Mouse (Mus musculus) forebrain, postnatal 0 days (tissue): ENCODE measurements around the gene Azin2. TPM values are rescaled to one million over a fixed set of nuclear protein-coding genes. Genes with fewer than 3 reads are reported as not detected.

Source experiments
- ATAC-seq: fragments of 200-750 bp; cut with Nextera tagmentation; 2 replicates; pipeline ENCODE4 v1.8.0; 2017; ENCODE audit warnings: mild to moderate bottlenecking, moderate library complexity
- DNase-seq: peaks from one replicate; pipeline ENCODE4 v3.0.0-alpha.2; 2015
- H3K27ac ChIP-seq: fragments of 300-500 bp; sonication (generic); 2 replicates; pipeline ENCODE4 v1.5.1; 2014; ENCODE audit warnings: low read depth, mild to moderate bottlenecking, antibody characterized with exemption, low read length, moderate library complexity, mixed read lengths
- H3K27me3 ChIP-seq: fragments of 300-500 bp; sonication (generic); 2 replicates; pipeline ENCODE4 v1.6.1; 2014; ENCODE audit warnings: mild to moderate bottlenecking, low read length, mixed read lengths; ENCODE audit not compliant: insufficient read depth
- H3K36me3 ChIP-seq: fragments of 300-500 bp; sonication (generic); 2 replicates; pipeline ENCODE4 v1.6.1; 2014; ENCODE audit warnings: mild to moderate bottlenecking, moderate library complexity; ENCODE audit not compliant: insufficient read depth
- H3K4me1 ChIP-seq: fragments of 300-500 bp; sonication (generic); 2 replicates; pipeline ENCODE4 v1.6.1; 2014; ENCODE audit warnings: antibody characterized with exemption; ENCODE audit not compliant: insufficient read depth
- H3K4me2 ChIP-seq: fragments of 300-500 bp; sonication (generic); 2 replicates; pipeline ENCODE4 v1.6.1; 2014; ENCODE audit warnings: low read depth, mild to moderate bottlenecking, moderate library complexity
- H3K4me3 ChIP-seq: fragments of 300-500 bp; sonication (generic); 2 replicates; pipeline ENCODE4 v1.5.1; 2014; ENCODE audit warnings: low read depth, low read length, mixed read lengths
- H3K9ac ChIP-seq: fragments of 300-500 bp; sonication (generic); 2 replicates; pipeline ENCODE4 v1.6.1; 2014; ENCODE audit warnings: mild to moderate bottlenecking
- H3K9me3 ChIP-seq: fragments of 300-500 bp; sonication (generic); 2 replicates; pipeline ENCODE4 v1.6.1; 2016; ENCODE audit warnings: low read length
- CTCF ChIP-seq: sonication (generic); IDR thresholded peaks from 2 replicates; pipeline ENCODE4 v1.5.1; 2016; ENCODE audit warnings: antibody characterized with exemption, control low read depth, low read depth
- WGBS: fragments of 180-500 bp; shearing (Covaris S2); extraction: QIAGEN DNeasy Blood & Tissue Kit; methylation state at CpG from one replicate; pipeline ENCODE4 v1.1.7; 2014; 5-methylcytosine and 5-hydroxymethylcytosine counted together
- polyA plus RNA-seq: library from polyadenylated mRNA; unstranded; fragments of >200 nt; fragmentation: Nextera tagmentation; extraction: Ambion mirVana; gene quantifications from 2 replicates; pipeline ENCODE4 v1.2.1, GENCODE M21; 2015
- total RNA-seq: library from RNA; depleted of rRNA; stranded (reverse); fragments of >200 nt; gene quantifications from 2 replicates; pipeline ENCODE4 v1.2.3, GENCODE M21; 2014

The Azin2 gene
- total and polyA plus RNA-seq, 2 experiments from 2014 or later: 18.0 to 23.4 TPM

- TF ChIP-seq CTCF: no peak
- no peak overlapping the region for H3K9ac ChIP-seq
- no peak overlapping the region for H3K4me2 ChIP-seq
- no peaks in the 10 kb centered on the region for H3K9me3 ChIP-seq
- 87% methylated on average over 12 of the region's 12 CpGs for WGBS
- H3K27ac ChIP-seq: no peak overlapping the region
- H3K36me3 ChIP-seq: peaks cover 6% of the 10 kb centered on the region; the same call in 1 of the 2 replicates
- no peak for ATAC-seq
- no peak overlapping the region for H3K4me3 ChIP-seq
- no peaks in the 10 kb centered on the region for H3K27me3 ChIP-seq
- peaks cover 14% of the 10 kb centered on the region for H3K4me1 ChIP-seq
- no peak for DNase-seq
These were observed 72.3 kb downstream of the Azin2 start for GRCm38 (mm10) chr4:128889752-128890630.

- no peak for TF ChIP-seq CTCF
- Histone ChIP-seq H3K9ac (no peak overlapping the region), H3K27me3 (no peaks in the 10 kb centered on the region), H3K27ac (no peak overlapping the region), H3K4me3 (no peak overlapping the region), H3K4me2 (no peak overlapping the region), H3K36me3 (peaks cover 6% of the 10 kb centered on the region; the same call in 1 of the 2 replicates), H3K9me3 (no peaks in the 10 kb centered on the region), H3K4me1 (peaks cover 14% of the 10 kb centered on the region)
- WGBS: 85% methylated on average over 6 of the region's 6 CpGs
- ATAC-seq (no peak), DNase-seq (no peak)
These were observed 73.7 kb downstream of the Azin2 start for GRCm38 (mm10) chr4:128888436-128888990.

DNA sequence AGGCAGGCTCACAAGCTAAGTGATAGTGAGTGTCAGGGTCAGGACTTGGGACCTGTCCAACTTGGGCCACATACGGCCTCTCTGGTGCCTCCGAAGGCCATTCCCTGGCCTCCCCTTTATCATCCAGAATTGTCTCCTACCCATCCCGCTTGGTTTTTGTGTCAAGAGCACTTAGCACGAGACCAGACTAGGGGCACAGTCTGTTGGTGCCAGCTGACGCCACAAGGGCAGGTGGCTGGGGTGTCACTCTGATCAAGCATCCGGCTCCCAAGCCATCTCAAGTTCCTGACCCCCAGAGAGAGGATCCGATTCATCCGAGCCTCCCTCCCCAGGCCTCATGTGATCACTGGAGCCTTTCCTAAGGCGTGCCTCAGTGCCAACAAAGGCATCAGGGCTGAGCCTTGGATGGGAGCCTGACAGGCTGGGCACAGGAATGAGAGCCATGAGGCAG, 74.6 kb downstream of the Azin2 start:
- ATAC-seq (peak; percentile 18), DNase-seq (peak; percentile 70)
- no peaks in the 10 kb centered on the region for H3K9me3 ChIP-seq
- TF ChIP-seq CTCF: no peak
- H3K4me2 ChIP-seq: no peak overlapping the region
- no peak overlapping the region for H3K27ac ChIP-seq
- H3K27me3 ChIP-seq: no peaks in the 10 kb centered on the region
- peaks cover 14% of the 10 kb centered on the region for H3K4me1 ChIP-seq
- H3K4me3 ChIP-seq: no peak overlapping the region
- peaks cover 6% of the 10 kb centered on the region; the same call in 1 of the 2 replicates for H3K36me3 ChIP-seq
- H3K9ac ChIP-seq: 0 out of 2 replicates have a peak overlapping the region, but pooled peaks have one; percentile 18
- WGBS: 31% methylated on average over 9 of the region's 9 CpGs

DNA sequence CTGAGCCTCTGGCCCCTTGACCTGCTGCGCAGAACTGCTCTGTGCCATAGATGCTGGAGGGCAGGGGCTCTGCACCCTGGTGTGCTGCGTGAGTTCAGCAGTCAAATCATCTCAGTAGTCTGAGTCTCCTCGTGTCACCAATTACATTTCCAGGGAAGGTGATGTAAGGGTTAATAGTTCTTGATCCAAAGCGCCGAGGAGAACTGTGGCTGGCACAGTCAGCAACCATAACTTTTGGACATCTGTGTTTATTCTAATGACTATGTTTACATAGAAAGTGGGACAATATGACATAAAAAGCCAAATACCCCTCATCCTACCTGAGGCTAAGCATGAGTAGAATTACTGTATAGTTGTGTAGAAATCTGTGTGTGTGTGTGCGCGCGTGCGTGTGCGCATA, 75.2 kb downstream of the Azin2 start:
- no peaks in the 10 kb centered on the region for H3K9me3 ChIP-seq
- ATAC-seq: no peak
- no peak for TF ChIP-seq CTCF
- H3K36me3 ChIP-seq: peaks cover 6% of the 10 kb centered on the region; the same call in 1 of the 2 replicates
- no peak overlapping the region for H3K27ac ChIP-seq
- 61% methylated on average over 10 of the region's 10 CpGs for WGBS
- 0 out of 2 replicates have a peak, but pooled peaks cover 3% of the 10 kb centered on the region for H3K27me3 ChIP-seq
- H3K9ac ChIP-seq: no peak overlapping the region
- no peak for DNase-seq
- H3K4me2 ChIP-seq: no peak overlapping the region
- H3K4me3 ChIP-seq: no peak overlapping the region
- peaks cover 14% of the 10 kb centered on the region for H3K4me1 ChIP-seq

DNA sequence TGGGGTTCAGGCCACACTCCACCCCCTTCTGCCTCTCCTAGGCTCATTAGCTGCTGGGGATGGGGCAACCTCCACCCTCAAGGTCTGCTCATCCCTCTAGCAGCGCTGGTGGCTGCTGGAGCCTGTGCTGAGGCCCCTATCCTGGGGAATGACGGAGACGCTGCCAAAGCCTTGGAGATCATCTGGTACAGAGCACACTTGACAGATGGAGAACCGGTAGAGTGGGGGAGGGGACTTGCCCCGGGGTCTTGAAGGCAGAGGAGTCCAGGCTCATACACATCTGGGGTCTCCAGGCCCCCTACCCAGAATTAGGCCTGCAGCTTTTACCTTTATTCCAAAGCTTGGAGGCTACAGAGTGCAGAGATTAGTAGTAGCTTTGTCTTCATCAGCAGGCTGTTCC, 75.7 kb downstream of the Azin2 start:
- Histone ChIP-seq H3K4me1 (peaks cover 14% of the 10 kb centered on the region), H3K9ac (no peak overlapping the region), H3K9me3 (no peaks in the 10 kb centered on the region), H3K4me2 (no peak overlapping the region), H3K27ac (no peak overlapping the region), H3K27me3 (0 out of 2 replicates have a peak, but pooled peaks cover 3% of the 10 kb centered on the region), H3K36me3 (peaks cover 6% of the 10 kb centered on the region; the same call in 1 of the 2 replicates), H3K4me3 (no peak overlapping the region)
- ATAC-seq: no peak
- no peak for TF ChIP-seq CTCF
- DNase-seq: no peak
- 32% methylated on average over 5 of the region's 5 CpGs for WGBS

DNA sequence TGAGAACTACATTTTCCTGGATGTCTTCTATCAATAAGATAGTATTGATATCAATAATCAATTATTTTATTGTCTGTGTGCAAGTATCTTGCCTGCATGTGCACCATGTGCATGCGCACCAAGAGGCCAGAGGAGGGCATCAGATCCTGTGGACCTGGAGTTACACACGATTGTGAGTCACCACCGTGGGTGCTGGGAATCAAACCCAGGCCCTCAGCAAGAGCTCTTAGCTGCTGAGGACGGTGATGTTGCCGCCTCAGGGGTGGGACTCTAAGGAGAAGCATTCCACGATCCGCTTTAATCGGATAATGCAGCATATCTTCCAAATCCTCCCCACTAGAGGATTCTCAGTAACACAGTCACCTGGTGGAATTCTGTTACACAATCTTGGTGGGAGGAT, 76.7 kb downstream of the Azin2 start:
- no peak for TF ChIP-seq CTCF
- WGBS: 96% methylated on average over 8 of the region's 8 CpGs
- DNase-seq (no peak), ATAC-seq (no peak)
- Histone ChIP-seq H3K27me3 (0 out of 2 replicates have a peak, but pooled peaks cover 3% of the 10 kb centered on the region), H3K9ac (no peak overlapping the region), H3K4me2 (0 out of 2 replicates have a peak overlapping the region, but pooled peaks have one; percentile 96), H3K36me3 (peaks cover 6% of the 10 kb centered on the region; the same call in 1 of the 2 replicates), H3K9me3 (0 out of 2 replicates have a peak, but pooled peaks cover 3% of the 10 kb centered on the region), H3K27ac (no peak overlapping the region), H3K4me1 (peaks cover 14% of the 10 kb centered on the region), H3K4me3 (no peak overlapping the region)
